Comparison of ENCODE assay signal across 15 mouse cellular contexts in genomic region chr3:75633635-75634034, GRCm38 (mm10).
A peak's percentile ranks its signal among the peaks of the same experiment; 100 is the strongest.
DNase-seq lines count a peak whose midpoint lies in the region; ATAC-seq lines count a peak whose summit lies in the region.
"Had no signal": no experiment of that assay in that cellular context is flagged by ENCODE, and none has a peak within 500 bp of the region (broad histone marks: within the 10 kb centered on the region; RNA-seq: fewer than 3 reads in every experiment).

No protein-coding gene starts in this region.

- H3K9ac ChIP-seq in embryonic facial prominence, embryonic 14.5 days (ENCODE audit: low read depth, low read length), result no peak overlapping the region
- no peak overlapping the region for H3K9ac ChIP-seq in midbrain, embryonic 15.5 days
- H3K9ac ChIP-seq in kidney, embryonic 16.5 days (replicated peaks; ENCODE audit: low read length), result no peak overlapping the region
- H3K9ac ChIP-seq: heart, embryonic 13.5 days; liver, embryonic 13.5 days had no signal

- H3K4me1 ChIP-seq in embryonic facial prominence, embryonic 14.5 days (ENCODE audit: control insufficient read depth, insufficient read depth, low read length), result no peaks in the 10 kb centered on the region
- H3K4me1 ChIP-seq in midbrain, embryonic 15.5 days, result no peaks in the 10 kb centered on the region; the same call in 1 of the 2 replicates
- H3K4me1 ChIP-seq in kidney, embryonic 16.5 days (ENCODE audit: insufficient read depth, low read length), result no peaks in the 10 kb centered on the region
- H3K4me1 ChIP-seq: heart, embryonic 13.5 days; liver, embryonic 13.5 days had no signal

- H3K27me3 ChIP-seq in embryonic facial prominence, embryonic 14.5 days (replicated peaks; ENCODE audit: control insufficient read depth, insufficient read depth, low read length), result no peaks in the 10 kb centered on the region
- no peaks in the 10 kb centered on the region for H3K27me3 ChIP-seq in midbrain, embryonic 15.5 days (replicated peaks)
- no peaks in the 10 kb centered on the region for H3K27me3 ChIP-seq in kidney, embryonic 16.5 days (ENCODE audit: insufficient read depth, low read length)
- H3K27me3 ChIP-seq: heart, embryonic 13.5 days; liver, embryonic 13.5 days had no signal

- WGBS in embryonic facial prominence, embryonic 14.5 days, result 20% methylated on average over 4 of the region's 4 CpGs
- 44% methylated on average over 4 of the region's 4 CpGs for WGBS in midbrain, embryonic 15.5 days
- 50% methylated on average over 4 of the region's 4 CpGs for WGBS in kidney, embryonic 16.5 days

- DNase-seq in spleen, adult 18-20 months, result peak; percentile 28 to 31
- DNase-seq in spleen, adult 12 weeks (ENCODE audit: low spot score), result no peak
- DNase-seq in embryonic facial prominence, embryonic 14.5 days (ENCODE audit: low spot score), result peak; percentile 7
- no peak for DNase-seq in layer of hippocampus, postnatal 14 days (ENCODE audit: low spot score in 2 of 2)
- no peak for DNase-seq in liver
- DNase-seq: cerebellum, adult 18-20 months; kidney, postnatal 4 days; liver, embryonic 13.5 days; lung, postnatal 14 days; right cerebral cortex, postnatal 25 days had no signal

- no peak overlapping the region for H3K4me3 ChIP-seq in embryonic facial prominence, embryonic 14.5 days (ENCODE audit: low read depth, low read length)
- H3K4me3 ChIP-seq in midbrain, embryonic 15.5 days, result no peak overlapping the region
- no peak overlapping the region for H3K4me3 ChIP-seq in kidney, embryonic 16.5 days (ENCODE audit: low read length)
- H3K4me3 ChIP-seq: heart, embryonic 13.5 days; left cerebral cortex, adult 2 months; liver, embryonic 13.5 days had no signal

- H3K9me3 ChIP-seq in embryonic facial prominence, embryonic 14.5 days (ENCODE audit: control insufficient read depth, low read length), result no peaks in the 10 kb centered on the region
- H3K9me3 ChIP-seq in midbrain, embryonic 15.5 days, result no peaks in the 10 kb centered on the region
- H3K9me3 ChIP-seq in kidney, embryonic 16.5 days (ENCODE audit: low read length), result no peaks in the 10 kb centered on the region
- H3K9me3 ChIP-seq: heart, embryonic 13.5 days; liver, embryonic 13.5 days had no signal

- no peak overlapping the region for H3K4me2 ChIP-seq in embryonic facial prominence, embryonic 14.5 days (ENCODE audit: low read depth, low read length)
- H3K4me2 ChIP-seq in midbrain, embryonic 15.5 days, result no peak overlapping the region
- H3K4me2 ChIP-seq in kidney, embryonic 16.5 days (replicated peaks; ENCODE audit: low read depth, low read length), result no peak overlapping the region
- H3K4me2 ChIP-seq: heart, embryonic 13.5 days; liver, embryonic 13.5 days had no signal

- H3K36me3 ChIP-seq in embryonic facial prominence, embryonic 14.5 days (ENCODE audit: control insufficient read depth, insufficient read depth, low read length), result no peaks in the 10 kb centered on the region
- H3K36me3 ChIP-seq in midbrain, embryonic 15.5 days (replicated peaks), result no peaks in the 10 kb centered on the region
- no peaks in the 10 kb centered on the region for H3K36me3 ChIP-seq in kidney, embryonic 16.5 days (ENCODE audit: insufficient read depth, low read length)
- H3K36me3 ChIP-seq: heart, embryonic 13.5 days; liver, embryonic 13.5 days had no signal

- ATAC-seq in embryonic facial prominence, embryonic 14.5 days (ENCODE audit: low read depth), result no peak
- peak; percentile 78 for ATAC-seq in midbrain, embryonic 15.5 days (replicated peaks)
- ATAC-seq in kidney, embryonic 16.5 days (ENCODE audit: low FRiP score, low TSS enrichment), result no peak
- ATAC-seq: intestine, postnatal 0 days had no signal

- no peak overlapping the region for H3K27ac ChIP-seq in embryonic facial prominence, embryonic 14.5 days (replicated peaks; ENCODE audit: low read depth, low read length)
- H3K27ac ChIP-seq in midbrain, embryonic 15.5 days, result 0 out of 2 replicates have a peak overlapping the region, but pooled peaks have one; percentile 46
- H3K27ac ChIP-seq in kidney, embryonic 16.5 days (ENCODE audit: low read length), result no peak overlapping the region
- H3K27ac ChIP-seq: heart, embryonic 13.5 days; left cerebral cortex, adult 2 months; liver, embryonic 13.5 days had no signal

Comparison
In these comparisons a context has a peak if more than half of its experiments do, and no peak if none do; other contexts are left out.
1. DNase-seq: peak in spleen, adult 18-20 months (2 of 2) and embryonic facial prominence, embryonic 14.5 days (single experiment); none in spleen, adult 12 weeks (single experiment), layer of hippocampus, postnatal 14 days (0 of 2) and liver (single experiment).